Comparison of ENCODE assay signal across 27 mouse cellular contexts in genomic region chr1:187721035-187721434, GRCm38 (mm10).
DNase-seq lines count a peak whose midpoint lies in the region.
"Had no signal": no experiment of that assay in that cellular context is flagged by ENCODE, and none has a peak within 500 bp of the region (broad histone marks: within the 10 kb centered on the region; RNA-seq: fewer than 3 reads in every experiment).

No protein-coding gene starts in this region.

- 74% methylated on average over 3 of the region's 3 CpGs for WGBS in heart, embryonic 10.5 days

- intact Hi-C loops in heart, postnatal 14 days (cut with DNase I) = no loop called here
- intact Hi-C loops in left cerebral cortex, postnatal 25 days (cut with DNase I) = no loop called here

- H3K9me3 ChIP-seq in heart, embryonic 10.5 days = no peaks in the 10 kb centered on the region
- H3K9me3 ChIP-seq: embryonic facial prominence, embryonic 13.5 days; forebrain, embryonic 13.5 days; hindbrain, embryonic 15.5 days; limb, embryonic 13.5 days; liver, embryonic 12.5 days had no signal

- peaks cover 6% of the 10 kb centered on the region; the same call in 1 of the 2 replicates for H3K4me1 ChIP-seq in heart, embryonic 10.5 days
- H3K4me1 ChIP-seq: embryonic facial prominence, embryonic 13.5 days; hindbrain, embryonic 15.5 days; limb, embryonic 13.5 days; liver, embryonic 12.5 days had no signal

- no peak overlapping the region for H3K27ac ChIP-seq in heart, embryonic 10.5 days
- H3K27ac ChIP-seq: embryonic facial prominence, embryonic 13.5 days; forebrain, embryonic 13.5 days; hindbrain, embryonic 15.5 days; limb, embryonic 13.5 days; liver, embryonic 12.5 days; stomach, postnatal 0 days had no signal

- no peak overlapping the region for H3K4me3 ChIP-seq in heart, embryonic 10.5 days
- H3K4me3 ChIP-seq: embryonic facial prominence, embryonic 13.5 days; erythroblast, embryonic 14.5 days; forebrain, embryonic 13.5 days; hindbrain, embryonic 15.5 days; limb, embryonic 13.5 days; liver, embryonic 12.5 days had no signal

- H3K27me3 ChIP-seq in heart, embryonic 10.5 days (ENCODE audit: insufficient read depth, poor library complexity, severe bottlenecking) = no peaks in the 10 kb centered on the region
- H3K27me3 ChIP-seq: CH12.LX; embryonic facial prominence, embryonic 13.5 days; forebrain, embryonic 13.5 days; hindbrain, embryonic 15.5 days; limb, embryonic 13.5 days; liver, embryonic 12.5 days; Patski had no signal

- H3K36me3 ChIP-seq in heart, embryonic 10.5 days = peaks cover 3% of the 10 kb centered on the region; the same call in 1 of the 2 replicates
- H3K36me3 ChIP-seq: embryonic facial prominence, embryonic 13.5 days; G1E; hindbrain, embryonic 15.5 days; limb, embryonic 13.5 days; liver, embryonic 12.5 days had no signal

- DNase-seq in heart, embryonic 10.5 days (ENCODE audit: low spot score) = peak; percentile 19
- DNase-seq in heart, postnatal 14 days = no peak
- DNase-seq in left cerebral cortex, postnatal 25 days (ENCODE audit: low spot score in 2 of 2) = peak; percentile 24 to 28
- no peak for DNase-seq in left cerebral cortex, adult 18-20 months (ENCODE audit: low spot score in 2 of 2)
- peak; percentile 26 for DNase-seq in brain, embryonic 18.5 days (ENCODE audit: low read depth, low spot score)
- DNase-seq in right cerebral cortex, postnatal 10 days (ENCODE audit: low spot score in 2 of 2) = peak; percentile 55 to 68
- no peak for DNase-seq in testis, postnatal 10 days (ENCODE audit: low spot score)
- DNase-seq in kidney, adult 8-10 months = no peak
- DNase-seq: adrenal gland, postnatal 36 days; B cell, adult 2 months; cerebellum, adult 18-20 months; cerebellum, postnatal 25 days; gastrocnemius, postnatal 36 days; kidney, adult 2 months; kidney, postnatal 14 days; lung, adult 18-20 months; lung, postnatal 14 days had no signal

Comparison
In these comparisons a context has a peak if more than half of its experiments do, and no peak if none do; other contexts are left out.
1. DNase-seq: peak in heart, embryonic 10.5 days (single experiment), left cerebral cortex, postnatal 25 days (2 of 2), brain, embryonic 18.5 days (single experiment) and right cerebral cortex, postnatal 10 days (2 of 2); none in heart, postnatal 14 days (0 of 2), left cerebral cortex, adult 18-20 months (0 of 2), testis, postnatal 10 days (single experiment) and kidney, adult 8-10 months (0 of 2).